Mouse (Mus musculus) E14TG2a.4 (cell line): ENCODE results near the gene Zfp786.

ENCODE experiments used
- CTCF ChIP-seq: conservative IDR thresholded peaks from 2 replicates; pipeline ENCODE4 v1.5.1; 2014; ENCODE audit warnings: low read length
- NANOG ChIP-seq: IDR thresholded peaks from 2 replicates; pipeline ENCODE4 v1.6.1; 2014; ENCODE audit warnings: borderline replicate concordance, low read length, mixed read lengths
- POU5F1 ChIP-seq: IDR thresholded peaks from 2 replicates; pipeline ENCODE4 v1.6.1; 2014; ENCODE audit warnings: low read length, borderline replicate concordance

DNA sequence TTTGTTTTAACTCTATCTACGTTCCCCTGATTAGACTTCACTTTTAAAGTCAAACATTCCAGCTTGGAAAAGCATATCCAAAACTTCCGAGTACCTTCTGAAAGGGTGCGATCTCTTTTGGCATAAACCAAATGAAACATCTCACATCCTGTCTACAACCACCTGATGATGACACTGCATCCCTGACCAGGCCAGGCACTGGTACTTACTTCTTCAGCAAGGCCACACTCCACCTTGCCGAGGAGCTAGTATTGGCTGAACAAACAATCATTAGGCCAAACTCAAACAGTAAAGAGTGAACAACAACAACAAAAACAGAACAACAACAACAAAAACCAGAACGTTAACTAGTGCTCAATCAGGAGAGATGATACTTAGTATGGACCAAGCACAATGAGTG is 19.3 kb downstream of the Zfp786 start:
- TF ChIP-seq CTCF (no peak), POU5F1 (no peak), NANOG (no peak)
